9 mouse cellular contexts compared by ENCODE assay signal in genomic region chr12:100887801-100888258, GRCm38 (mm10). TPM values are rescaled to one million over a fixed set of nuclear protein-coding genes. Genes with fewer than 3 reads are reported as not detected.
A peak's percentile ranks its signal among the peaks of the same experiment; 100 is the strongest.
DNase-seq lines count a peak whose midpoint lies in the region; ATAC-seq lines count a peak whose summit lies in the region.
"Had no signal": no experiment of that assay in that cellular context is flagged by ENCODE, and none has a peak within 500 bp of the region (broad histone marks: within the 10 kb centered on the region; RNA-seq: fewer than 3 reads in every experiment).

No protein-coding gene starts in this region.

- no peaks in the 10 kb centered on the region for H3K27me3 ChIP-seq in kidney, embryonic 14.5 days (ENCODE audit: control insufficient read depth, insufficient read depth, low read length)
- no peaks in the 10 kb centered on the region for H3K27me3 ChIP-seq in midbrain, embryonic 13.5 days
- H3K27me3 ChIP-seq: neural tube, embryonic 12.5 days had no signal

- peak; percentile 94 for ATAC-seq in kidney, embryonic 14.5 days (ENCODE audit: low FRiP score, low TSS enrichment)
- 0 out of 2 replicates have a peak, but pooled peaks have one; percentile 14 for ATAC-seq in midbrain, embryonic 13.5 days

- no peak overlapping the region for H3K9ac ChIP-seq in kidney, embryonic 14.5 days (ENCODE audit: low read depth, low read length)
- no peak overlapping the region for H3K9ac ChIP-seq in midbrain, embryonic 13.5 days (replicated peaks)
- H3K9ac ChIP-seq: neural tube, embryonic 12.5 days had no signal

- H3K36me3 ChIP-seq in kidney, embryonic 14.5 days (ENCODE audit: control insufficient read depth, insufficient read depth, low read length), result no peaks in the 10 kb centered on the region
- no peaks in the 10 kb centered on the region for H3K36me3 ChIP-seq in midbrain, embryonic 13.5 days
- H3K36me3 ChIP-seq: neural tube, embryonic 12.5 days had no signal

- no peak overlapping the region for H3K27ac ChIP-seq in kidney, embryonic 14.5 days (ENCODE audit: low read depth, low read length)
- H3K27ac ChIP-seq in midbrain, embryonic 13.5 days, result no peak overlapping the region
- H3K27ac ChIP-seq: neural tube, embryonic 12.5 days had no signal

- DNase-seq in kidney, adult 8-10 months, result no peak
- peak; percentile 38 for DNase-seq in ZHBTc4 (ENCODE audit: low read depth, low spot score)
- DNase-seq in frontal cortex, adult 2 months (ENCODE audit: extremely low spot score in 1 of 2, low spot score in 1 of 2), result peak; percentile 40 to 79
- peak; percentile 56 to 78 for DNase-seq in kidney, postnatal 4 days
- DNase-seq in thymus, postnatal 25 days, result peak; percentile 48
- no peak for DNase-seq in adrenal gland, adult 18-20 months (ENCODE audit: low spot score in 2 of 2)

- H3K4me3 ChIP-seq in kidney, embryonic 14.5 days (ENCODE audit: low read length), result no peak overlapping the region
- H3K4me3 ChIP-seq in midbrain, embryonic 13.5 days (replicated peaks), result no peak overlapping the region
- H3K4me3 ChIP-seq: neural tube, embryonic 12.5 days had no signal

- 14% methylated on average over 12 of the region's 12 CpGs for WGBS in kidney, embryonic 14.5 days
- WGBS in midbrain, embryonic 13.5 days, result 39% methylated on average over 12 of the region's 12 CpGs

- no peaks in the 10 kb centered on the region for H3K9me3 ChIP-seq in kidney, embryonic 14.5 days (ENCODE audit: control insufficient read depth, low read length)
- peaks cover 6% of the 10 kb centered on the region; the same call in 1 of the 2 replicates for H3K9me3 ChIP-seq in midbrain, embryonic 13.5 days
- H3K9me3 ChIP-seq: neural tube, embryonic 12.5 days had no signal

- H3K4me1 ChIP-seq in kidney, embryonic 14.5 days (ENCODE audit: control insufficient read depth, insufficient read depth, low read length), result no peaks in the 10 kb centered on the region; the same call in 1 of the 2 replicates
- no peaks in the 10 kb centered on the region for H3K4me1 ChIP-seq in midbrain, embryonic 13.5 days (replicated peaks)
- H3K4me1 ChIP-seq: neural tube, embryonic 12.5 days had no signal

- H3K4me2 ChIP-seq in kidney, embryonic 14.5 days (replicated peaks; ENCODE audit: low read depth, low read length), result peak overlapping the region; percentile 24
- H3K4me2 ChIP-seq in midbrain, embryonic 13.5 days (replicated peaks), result no peak overlapping the region; the same call in 1 of the 2 replicates
- H3K4me2 ChIP-seq: neural tube, embryonic 12.5 days had no signal

RNA-seq across cellular contexts. Expression of gene Gpr68, which starts 20.2 kb away (rescaled TPM):
- polyA plus RNA-seq in kidney, embryonic 14.5 days (2014; fragmentation: Nextera tagmentation; extraction: Ambion mirVana), result 0.14 and 0.34 TPM in 2 replicates
- polyA plus RNA-seq in frontal cortex, adult 2 months (2012; rRNA removed), result 5.4 TPM in 2 replicates
- 1.5 and 1.6 TPM in 2 replicates for polyA plus RNA-seq in midbrain, embryonic 13.5 days (2015; fragmentation: Nextera tagmentation; extraction: Ambion mirVana)
- 1 to 10 TPM; 1.1 to 1.9 TPM for total RNA-seq in adrenal gland, adult 18-20 months (2021)

Comparison
In these comparisons a context has a peak if more than half of its experiments do, and no peak if none do; other contexts are left out.
1. DNase-seq: peak in ZHBTc4 (single experiment), frontal cortex, adult 2 months (2 of 2), kidney, postnatal 4 days (2 of 2) and thymus, postnatal 25 days (single experiment); none in kidney, adult 8-10 months (0 of 2) and adrenal gland, adult 18-20 months (0 of 2).